Mouse (Mus musculus) large intestine, adult 2 months (tissue): ENCODE data around the gene Arhgef5. TPM values are rescaled to one million over a fixed set of nuclear protein-coding genes. Genes with fewer than 3 reads are reported as not detected.

Experiments used
- DNase-seq: peaks from one replicate; pipeline ENCODE4 v3.0.0-alpha.2; 2012; ENCODE audit warnings: low read depth, low spot score
- WGBS: fragments of 180-500 bp; shearing (Covaris S2); methylation state at CpG from one replicate; pipeline ENCODE4 v1.1.7; 2018; 5-methylcytosine and 5-hydroxymethylcytosine counted together
- polyA plus RNA-seq: library from polyadenylated mRNA; depleted of rRNA; stranded (reverse); fragments of >200 nt; gene quantifications from 2 replicates; pipeline ENCODE4 v1.2.3, GENCODE M21; 2012; rRNA removed

Gene Arhgef5
- polyA plus RNA-seq, 1 experiment: 43.0 TPM

DNA sequence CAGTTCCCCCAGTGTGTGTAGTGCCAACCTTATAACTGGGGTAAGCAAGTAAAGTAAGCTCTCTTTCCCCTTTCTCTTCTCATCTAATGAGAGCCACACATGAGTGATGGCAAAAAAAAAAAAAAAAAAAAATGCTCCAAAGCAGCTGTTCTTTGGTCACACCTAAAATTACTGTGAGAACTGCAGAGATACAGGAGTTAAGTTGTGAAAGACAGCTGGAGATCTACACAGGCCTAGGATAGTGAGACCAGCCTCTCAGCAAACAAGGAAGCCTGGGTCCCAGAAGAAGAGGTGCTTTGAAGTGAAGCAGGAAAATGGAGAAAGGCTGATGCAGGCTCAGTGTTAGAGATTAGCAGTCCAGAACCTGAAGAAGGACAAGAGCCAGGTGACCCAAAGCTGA is 47.2 kb downstream of the Arhgef5 start:
- DNase-seq: no peak

DNA sequence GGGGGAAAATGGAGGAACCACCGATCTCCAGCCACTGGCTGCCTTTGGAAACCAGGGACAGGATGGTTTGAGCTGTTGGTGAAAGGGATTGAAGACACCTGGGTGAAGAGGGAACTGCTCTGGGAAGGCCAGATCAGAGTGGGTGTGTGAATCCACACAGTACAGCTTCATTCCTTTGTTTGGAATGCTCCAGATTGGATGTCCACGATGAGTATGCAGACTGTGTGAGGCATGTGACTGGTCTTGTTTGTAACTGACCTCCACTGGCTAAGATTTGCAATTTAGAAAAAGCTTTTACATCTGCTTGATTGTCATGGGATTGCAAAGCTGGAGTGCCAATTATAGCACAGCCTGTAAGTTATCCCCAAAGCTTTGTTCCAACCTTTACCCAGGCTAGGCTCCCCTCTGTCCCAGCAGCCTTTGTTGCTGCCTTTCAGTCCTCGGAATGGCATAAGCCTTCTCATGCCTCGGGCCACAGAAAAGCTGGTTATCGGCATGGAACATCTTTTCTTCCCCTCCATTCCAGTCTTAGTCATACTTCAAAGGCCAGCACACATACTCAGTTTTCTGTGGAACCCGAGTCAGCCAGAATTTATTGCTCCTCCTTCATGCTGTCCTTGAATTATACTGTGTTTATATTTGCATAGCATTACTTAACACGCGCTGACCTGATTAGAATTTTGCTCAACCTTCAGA is 47.7 kb downstream of the Arhgef5 start:
- 40% methylated on average over 8 of the region's 8 CpGs for WGBS
- no peak for DNase-seq

GRCm38 (mm10) chr6:43333479-43333878 is 68.1 kb downstream of the Arhgef5 start:
- DNase-seq: no peak
- 65% methylated on average over 4 of the region's 4 CpGs for WGBS

DNA sequence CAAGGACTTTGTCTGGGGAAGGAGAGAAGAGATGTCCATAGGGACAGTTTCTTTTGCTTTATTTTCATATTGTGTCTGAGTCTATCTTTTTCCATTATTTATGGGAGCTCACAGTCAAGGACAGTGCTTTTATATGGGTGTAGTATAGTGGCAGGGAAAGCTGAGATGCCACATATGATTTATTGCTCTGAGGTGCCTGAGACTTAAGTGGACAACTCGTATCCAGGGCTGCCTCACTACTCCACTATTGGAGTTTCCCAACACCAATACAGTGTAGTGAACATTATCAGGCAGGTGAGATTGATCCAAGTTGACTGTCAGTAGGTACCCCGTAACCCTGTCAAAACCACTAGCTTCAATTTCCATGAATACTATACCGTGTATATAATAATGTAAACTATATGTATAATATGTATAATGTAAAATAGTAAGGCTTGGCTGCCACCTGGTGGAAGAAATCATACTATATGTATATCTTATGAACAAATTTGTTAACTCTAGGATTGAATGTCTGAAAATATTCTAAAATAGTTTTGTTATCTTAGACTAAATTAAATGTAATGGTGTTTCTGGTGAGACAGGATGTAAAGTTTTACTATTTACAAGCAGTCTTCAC is 70.3 kb downstream of the Arhgef5 start:
- whole genome bisulfite sequencing: 53% methylated on average over 3 of the region's 3 CpGs
- no peak for DNase-seq

DNA sequence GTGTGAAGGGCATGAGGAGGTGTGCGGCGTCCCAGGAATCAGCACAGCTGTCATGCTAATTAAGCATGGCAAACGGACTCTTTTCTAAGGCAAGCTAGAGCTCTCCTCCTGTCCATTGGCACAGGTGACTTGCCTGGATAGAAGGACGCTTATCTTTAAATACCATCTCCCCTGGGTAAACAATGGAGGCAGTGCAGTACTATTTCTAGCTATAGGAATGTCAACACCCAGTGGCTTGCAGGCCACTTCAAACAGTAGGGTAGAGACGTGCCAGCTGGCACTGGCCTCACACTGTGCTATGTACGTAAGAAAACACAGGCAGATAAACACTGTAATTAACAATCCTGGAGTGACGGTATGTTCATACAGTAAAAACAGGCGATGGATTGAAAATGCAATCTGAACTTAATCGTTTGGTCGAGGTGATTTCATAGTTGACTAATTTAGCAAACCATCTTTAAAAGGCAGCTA is 72.1 kb downstream of the Arhgef5 start:
- WGBS: 11% methylated on average over 10 of the region's 10 CpGs
- DNase-seq: peak; percentile 24

DNA sequence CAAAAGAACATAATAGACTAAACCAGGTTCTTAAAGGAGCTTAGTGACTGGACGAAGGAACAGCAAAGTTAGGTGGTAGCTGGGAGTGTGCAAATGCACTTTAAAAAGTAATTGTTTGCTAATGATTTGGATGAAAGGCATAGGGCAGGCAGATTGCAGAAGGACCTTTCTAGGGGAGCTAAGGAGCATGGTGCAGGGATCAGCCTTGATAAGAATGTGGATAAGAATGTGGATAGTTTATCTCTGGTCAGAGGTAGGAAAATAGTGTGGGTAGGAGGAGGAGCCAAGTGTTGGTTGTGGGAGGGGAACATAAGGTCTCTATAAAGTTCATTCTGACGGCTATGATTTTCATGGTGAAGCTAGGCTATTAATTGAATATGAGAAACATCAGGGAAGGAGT is 73.4 kb downstream of the Arhgef5 start:
- DNase-seq: no peak
- 53% methylated on average over 2 of the region's 2 CpGs for WGBS

Other genes starting within 250 kb of the Arhgef5 start
- not detected in 2 replicates for gene Olfr441, start 159.2 kb upstream of the Arhgef5 start, polyA plus RNA-seq
- gene Olfr237-ps1, start 119.0 kb upstream of the Arhgef5 start, polyA plus RNA-seq: not detected in 2 replicates
- not detected in 2 replicates for gene Olfr437, start 102.3 kb upstream of the Arhgef5 start, polyA plus RNA-seq
- gene Olfr13, start 93.4 kb upstream of the Arhgef5 start, polyA plus RNA-seq: not detected in 2 replicates
- gene Olfr435, start 68.4 kb upstream of the Arhgef5 start, polyA plus RNA-seq: not detected in 2 replicates
- not detected in 2 replicates for gene Olfr434, start 52.6 kb upstream of the Arhgef5 start, polyA plus RNA-seq
- gene Olfr47, start 34.1 kb upstream of the Arhgef5 start, polyA plus RNA-seq: not detected in 2 replicates
- gene Nobox, start 44.0 kb downstream of the Arhgef5 start, polyA plus RNA-seq: not detected in 2 replicates